Mouse (Mus musculus) E14TG2a.4 (cell line): ENCODE data around the gene 3830417A13Rik.

Experiments used
- H3K27me3 ChIP-seq: 2 replicates; pipeline ENCODE4 v1.6.1; 2014; ENCODE audit warnings: low read length, control low read depth; ENCODE audit not compliant: insufficient read depth
- H3K36me3 ChIP-seq: 2 replicates; pipeline ENCODE4 v1.6.1; 2014; ENCODE audit warnings: low read length, control low read depth; ENCODE audit not compliant: insufficient read depth
- H3K4me1 ChIP-seq: replicated peaks from 2 replicates; pipeline ENCODE4 v1.6.1; 2014; ENCODE audit warnings: low read depth, low read length, control low read depth
- H3K4me3 ChIP-seq: replicated peaks from 2 replicates; pipeline ENCODE4 v1.5.1; 2014; ENCODE audit warnings: mild to moderate bottlenecking, low read length
- H3K9me3 ChIP-seq: 2 replicates; pipeline ENCODE4 v1.6.1; 2014; ENCODE audit warnings: low read length, control low read depth
- CTCF ChIP-seq: conservative IDR thresholded peaks from 2 replicates; pipeline ENCODE4 v1.5.1; 2014; ENCODE audit warnings: low read length
- NANOG ChIP-seq: IDR thresholded peaks from 2 replicates; pipeline ENCODE4 v1.6.1; 2014; ENCODE audit warnings: borderline replicate concordance, low read length, mixed read lengths
- POU5F1 ChIP-seq: IDR thresholded peaks from 2 replicates; pipeline ENCODE4 v1.6.1; 2014; ENCODE audit warnings: low read length, borderline replicate concordance

The 3830417A13Rik gene

GRCm38 (mm10) chrX:64173248-64173647 is at the start of gene 3830417A13Rik:
3830417A13Rik (plus strand) TSS chrX:64173548.
- no peaks in the 10 kb centered on the region for H3K9me3 ChIP-seq
- no peak within 1 kb of the TSS for H3K4me3 ChIP-seq
- no peaks in the 10 kb centered on the region for H3K36me3 ChIP-seq
- H3K4me1 ChIP-seq = no peaks in the 10 kb centered on the region
- no peak for TF ChIP-seq NANOG
- no peak for TF ChIP-seq CTCF
- TF ChIP-seq POU5F1 = no peak
- H3K27me3 ChIP-seq = no peaks in the 10 kb centered on the region

- TF ChIP-seq POU5F1 = no peak
- TF ChIP-seq NANOG = no peak
- no peak for TF ChIP-seq CTCF
- Histone ChIP-seq H3K36me3 (no peaks in the 10 kb centered on the region), H3K4me1 (no peaks in the 10 kb centered on the region), H3K9me3 (no peaks in the 10 kb centered on the region), H3K4me3 (no peak within 1 kb of the TSS), H3K27me3 (no peaks in the 10 kb centered on the region)
Measured at GRCm38 (mm10) chrX:64152098-64152497, 21.2 kb upstream of the 3830417A13Rik start, which contains the start of gene Gm6760. Gm6760 (minus strand) TSS chrX:64152198.

DNA sequence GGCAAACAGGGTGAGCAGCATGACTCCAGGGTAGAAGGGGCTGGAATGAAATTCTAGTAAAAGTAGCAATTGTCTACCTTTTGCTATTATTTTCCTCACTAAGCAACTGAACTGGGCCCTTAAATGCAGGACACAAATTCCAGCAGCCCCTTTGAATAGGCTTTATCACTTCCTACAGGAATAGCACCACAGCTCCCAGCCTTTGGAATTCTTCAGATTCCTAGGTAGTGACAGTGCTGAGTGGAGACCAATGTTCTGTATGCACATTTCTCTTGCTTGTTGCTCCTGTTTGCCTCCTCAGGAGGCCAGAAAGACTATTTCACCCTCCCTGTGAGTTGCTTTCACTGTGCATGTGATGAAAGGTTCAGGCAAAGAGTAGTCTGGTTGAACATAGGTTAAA is 7.9 kb downstream of the 3830417A13Rik start:
- Histone ChIP-seq H3K36me3 (no peaks in the 10 kb centered on the region), H3K9me3 (no peaks in the 10 kb centered on the region), H3K27me3 (no peaks in the 10 kb centered on the region), H3K4me1 (no peaks in the 10 kb centered on the region), H3K4me3 (no peak overlapping the region)
- no peak for TF ChIP-seq NANOG
- TF ChIP-seq POU5F1 = no peak
- no peak for TF ChIP-seq CTCF
